Mouse (Mus musculus): Measurements from ENCODE around the gene Hist1h4h. TPM values are rescaled to one million over a fixed set of nuclear protein-coding genes. Genes with fewer than 3 reads are reported as not detected.
A peak's percentile ranks its signal among the peaks of the same experiment; 100 is the strongest.
"Not testable (repeated sequence)": the region's sequence is repeated elsewhere in the genome, so short reads cannot be mapped to it uniquely, and the experiment has no call there.

Gene Hist1h4h
- polyA plus RNA-seq, 1 experiment from 2014 or later, result 4.6 TPM

- not testable (repeated sequence) for H3K9ac ChIP-seq; H3K4me2 ChIP-seq (replicated peaks); ATAC-seq (ENCODE audit: low FRiP score, low read depth); H3K9me3 ChIP-seq; H3K27me3 ChIP-seq (replicated peaks); H3K27ac ChIP-seq; H3K4me3 ChIP-seq; H3K36me3 ChIP-seq; H3K4me1 ChIP-seq
- 79% methylated on average over 1 of the region's 1 CpGs for WGBS
These were observed 9.0 kb downstream of the Hist1h4h start for GRCm38 (mm10) chr13:23539821-23540220.

GRCm38 (mm10) chr13:23541497-23541896, 10.6 kb downstream of the Hist1h4h start:
- H3K4me3 ChIP-seq, result no peak overlapping the region
- no peak overlapping the region for H3K9ac ChIP-seq
- H3K27me3 ChIP-seq (replicated peaks), result no peaks in the 10 kb centered on the region
- no peaks in the 10 kb centered on the region for H3K36me3 ChIP-seq
- WGBS, result 81% methylated on average over 3 of the region's 3 CpGs
- no peak overlapping the region for H3K4me2 ChIP-seq (replicated peaks)
- no peak for ATAC-seq (ENCODE audit: low FRiP score, low read depth)
- no peak overlapping the region for H3K27ac ChIP-seq
- H3K4me1 ChIP-seq, result peaks cover under 1% of the 10 kb centered on the region
- no peaks in the 10 kb centered on the region for H3K9me3 ChIP-seq

GRCm38 (mm10) chr13:23542225-23542980, 11.6 kb downstream of the Hist1h4h start:
- H3K36me3 ChIP-seq; H3K27ac ChIP-seq; ATAC-seq (ENCODE audit: low FRiP score, low read depth); H3K27me3 ChIP-seq (replicated peaks); H3K4me1 ChIP-seq; H3K9me3 ChIP-seq: not testable (repeated sequence)
- WGBS, result 6% methylated on average over 3 of the region's 3 CpGs
- Histone ChIP-seq H3K9ac (peak overlapping the region; percentile 56), H3K4me2 (replicated peaks) (peak overlapping the region; percentile 68), H3K4me3 (peak overlapping the region; percentile 42)

- not testable (repeated sequence) for H3K4me1 ChIP-seq; H3K27me3 ChIP-seq (replicated peaks); H3K9me3 ChIP-seq; H3K36me3 ChIP-seq
- peak within 1 kb of the TSS; percentile 48 for H3K4me3 ChIP-seq
- peak within 1 kb of the TSS; percentile 56 for H3K9ac ChIP-seq
- ATAC-seq (ENCODE audit: low FRiP score, low read depth), result peak; percentile 91
- WGBS, result under 1% methylated on average over 42 of the region's 42 CpGs
- H3K4me2 ChIP-seq (replicated peaks), result peak within 1 kb of the TSS; percentile 68
- peak within 1 kb of the TSS; percentile 57; the same call in 1 of the 2 replicates for H3K27ac ChIP-seq
These were observed 12.3 kb downstream of the Hist1h4h start, which contains the start of gene Hist1h2bh for GRCm38 (mm10) chr13:23542999-23543607. TSS of gene Hist1h2bh (minus strand) at chr13:23543392.

- Histone ChIP-seq H3K4me2 (replicated peaks) (peak within 1 kb of the TSS; percentile 68), H3K27me3 (replicated peaks) (no peaks in the 10 kb centered on the region), H3K4me3 (peak within 1 kb of the TSS; percentile 48), H3K27ac (peak within 1 kb of the TSS; percentile 81), H3K9me3 (no peaks in the 10 kb centered on the region), H3K4me1 (no peaks in the 10 kb centered on the region), H3K36me3 (no peaks in the 10 kb centered on the region), H3K9ac (peak within 1 kb of the TSS; percentile 61)
- under 1% methylated on average over 25 of the region's 45 CpGs for WGBS
- peak; percentile 94 for ATAC-seq (ENCODE audit: low FRiP score, low read depth)
These were observed 13.3 kb downstream of the Hist1h4h start, which contains the start of gene Hist1h3f for GRCm38 (mm10) chr13:23543965-23544786. TSS of gene Hist1h3f (plus strand) at chr13:23544052.

GRCm38 (mm10) chr13:23544787-23545120, 13.9 kb downstream of the Hist1h4h start:
- H3K9me3 ChIP-seq; H3K4me1 ChIP-seq; H3K36me3 ChIP-seq; H3K27me3 ChIP-seq (replicated peaks); H3K27ac ChIP-seq: not testable (repeated sequence)
- 0% methylated on average over 13 of the region's 14 CpGs for WGBS
- ATAC-seq (ENCODE audit: low FRiP score, low read depth), result peak; percentile 1
- Histone ChIP-seq H3K9ac (peak overlapping the region; percentile 61; the same call in 1 of the 2 replicates), H3K4me2 (replicated peaks) (peak overlapping the region; percentile 52), H3K4me3 (peak overlapping the region; percentile 48)

GRCm38 (mm10) chr13:23546694-23547093, 15.8 kb downstream of the Hist1h4h start:
- Histone ChIP-seq H3K36me3 (no peaks in the 10 kb centered on the region), H3K27ac (no peak overlapping the region), H3K9ac (no peak overlapping the region), H3K4me1 (peaks cover 7% of the 10 kb centered on the region; the same call in 1 of the 2 replicates), H3K4me3 (no peak overlapping the region), H3K27me3 (replicated peaks) (no peaks in the 10 kb centered on the region), H3K9me3 (no peaks in the 10 kb centered on the region), H3K4me2 (replicated peaks) (no peak overlapping the region)
- no peak for ATAC-seq (ENCODE audit: low FRiP score, low read depth)
- WGBS, result 89% methylated on average over 5 of the region's 5 CpGs

GRCm38 (mm10) chr13:23550761-23551145, 19.9 kb downstream of the Hist1h4h start:
- peak overlapping the region; percentile 65 for H3K4me2 ChIP-seq (replicated peaks)
- H3K9me3 ChIP-seq, result no peaks in the 10 kb centered on the region
- ATAC-seq (ENCODE audit: low FRiP score, low read depth), result no peak
- 4% methylated on average over 3 of the region's 3 CpGs for WGBS
- H3K27ac ChIP-seq, result peak overlapping the region; percentile 43
- H3K4me1 ChIP-seq, result peaks cover 12% of the 10 kb centered on the region; the same call in 1 of the 2 replicates
- no peaks in the 10 kb centered on the region for H3K27me3 ChIP-seq (replicated peaks)
- H3K9ac ChIP-seq, result peak overlapping the region; percentile 53
- no peaks in the 10 kb centered on the region for H3K36me3 ChIP-seq
- peak overlapping the region; percentile 41 for H3K4me3 ChIP-seq

- H3K4me2 ChIP-seq (replicated peaks), result peak within 1 kb of the TSS; percentile 65
- H3K4me1 ChIP-seq, result peaks cover 12% of the 10 kb centered on the region; the same call in 1 of the 2 replicates
- H3K27me3 ChIP-seq (replicated peaks); H3K36me3 ChIP-seq; H3K9me3 ChIP-seq: not testable (repeated sequence)
- ATAC-seq (ENCODE audit: low FRiP score, low read depth), result peak; percentile 80
- peak within 1 kb of the TSS; percentile 41 for H3K4me3 ChIP-seq
- H3K9ac ChIP-seq, result peak within 1 kb of the TSS; percentile 53
- WGBS, result under 1% methylated on average over 47 of the region's 47 CpGs
- peak within 1 kb of the TSS; percentile 43 for H3K27ac ChIP-seq
These were observed 20.4 kb downstream of the Hist1h4h start, which contains the start of gene Hist1h4f for GRCm38 (mm10) chr13:23551146-23551834. TSS of gene Hist1h4f (minus strand) at chr13:23551648.

- Histone ChIP-seq H3K4me2 (replicated peaks) (peak overlapping the region; percentile 65), H3K27ac (no peak overlapping the region; the same call in 1 of the 2 replicates), H3K4me3 (peak overlapping the region; percentile 41; the same call in 1 of the 2 replicates), H3K36me3 (no peaks in the 10 kb centered on the region), H3K4me1 (peaks cover 12% of the 10 kb centered on the region; the same call in 1 of the 2 replicates), H3K27me3 (replicated peaks) (no peaks in the 10 kb centered on the region), H3K9ac (0 out of 2 replicates have a peak overlapping the region, but pooled peaks have one; percentile 53), H3K9me3 (no peaks in the 10 kb centered on the region)
- 54% methylated on average over 8 of the region's 8 CpGs for WGBS
- no peak for ATAC-seq (ENCODE audit: low FRiP score, low read depth)
These were observed 21.4 kb downstream of the Hist1h4h start for GRCm38 (mm10) chr13:23551931-23552914.
